8 mouse cellular contexts compared by ENCODE assay signal in the genomic region with DNA sequence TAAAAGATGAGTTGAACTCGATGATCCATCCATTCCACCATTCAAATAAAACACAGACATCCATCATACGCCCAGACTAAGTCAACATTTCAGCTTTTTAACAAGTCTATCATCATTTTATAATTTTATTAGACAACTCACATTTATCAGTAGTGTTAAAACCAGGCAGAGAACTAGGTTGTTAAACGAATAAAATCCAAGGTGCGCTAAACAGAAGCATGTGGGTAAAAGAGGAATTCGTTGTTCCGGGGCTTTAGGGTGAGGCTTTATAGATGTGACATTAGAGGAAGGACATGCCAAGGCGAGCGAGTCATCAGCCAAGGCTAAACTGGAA. TPM values are rescaled to one million over a fixed set of nuclear protein-coding genes. Genes with fewer than 3 reads are reported as not detected.
DNase-seq lines count a peak whose midpoint lies in the region; ATAC-seq and TF ChIP-seq lines count a peak whose summit lies in the region.

No protein-coding gene starts in this region.

- H3K9ac ChIP-seq in embryonic facial prominence, embryonic 13.5 days = peak overlapping the region; percentile 73; the same call in 1 of the 2 replicates
- H3K9ac ChIP-seq in limb, embryonic 11.5 days (ENCODE audit: low read length) = no peak overlapping the region
- H3K9ac ChIP-seq in neural tube, embryonic 12.5 days = 0 out of 2 replicates have a peak overlapping the region, but pooled peaks have one; percentile 10

- no peak for DNase-seq in layer of hippocampus, adult 2 months (ENCODE audit: low spot score in 2 of 2)
- no peak for DNase-seq in layer of hippocampus, postnatal 25 days (ENCODE audit: extremely low spot score in 1 of 2, low spot score in 1 of 2)
- no peak for DNase-seq in limb, embryonic 11.5 days (ENCODE audit: low spot score)
- DNase-seq in thymus, postnatal 4 days = no peak
- DNase-seq in adrenal gland, postnatal 10 days = no peak
- DNase-seq in spleen, adult 18-20 months = no peak

- WGBS in embryonic facial prominence, embryonic 13.5 days = 30% methylated on average over 8 of the region's 8 CpGs
- WGBS in limb, embryonic 11.5 days = 25% methylated on average over 8 of the region's 8 CpGs
- 28% methylated on average over 8 of the region's 8 CpGs for WGBS in neural tube, embryonic 12.5 days

- H3K27me3 ChIP-seq in embryonic facial prominence, embryonic 13.5 days = peaks cover 8% of the 10 kb centered on the region
- 0 out of 2 replicates have a peak, but pooled peaks cover 6% of the 10 kb centered on the region for H3K27me3 ChIP-seq in limb, embryonic 11.5 days (ENCODE audit: control insufficient read depth, insufficient read depth, low read length)
- H3K27me3 ChIP-seq in neural tube, embryonic 12.5 days (replicated peaks) = no peaks in the 10 kb centered on the region

- H3K4me2 ChIP-seq in embryonic facial prominence, embryonic 13.5 days = peak overlapping the region; percentile 59
- peak overlapping the region; percentile 41 for H3K4me2 ChIP-seq in limb, embryonic 11.5 days (ENCODE audit: low read depth, severe bottlenecking)
- peak overlapping the region; percentile 52 for H3K4me2 ChIP-seq in neural tube, embryonic 12.5 days (replicated peaks)

- no peaks in the 10 kb centered on the region for H3K4me1 ChIP-seq in embryonic facial prominence, embryonic 13.5 days
- no peaks in the 10 kb centered on the region for H3K4me1 ChIP-seq in limb, embryonic 11.5 days (ENCODE audit: control insufficient read depth, insufficient read depth, low read length)
- H3K4me1 ChIP-seq in neural tube, embryonic 12.5 days = no peaks in the 10 kb centered on the region

- no peak for ATAC-seq in embryonic facial prominence, embryonic 13.5 days (ENCODE audit: insufficient number of reproducible peaks, insufficient read depth, low FRiP score, low TSS enrichment, low read depth)
- no peak for ATAC-seq in limb, embryonic 11.5 days (ENCODE audit: insufficient number of reproducible peaks, low FRiP score, low TSS enrichment, low read depth)
- no peak for ATAC-seq in neural tube, embryonic 12.5 days (ENCODE audit: low FRiP score, low read depth)

- no peaks in the 10 kb centered on the region for H3K9me3 ChIP-seq in embryonic facial prominence, embryonic 13.5 days
- no peaks in the 10 kb centered on the region for H3K9me3 ChIP-seq in limb, embryonic 11.5 days (ENCODE audit: control insufficient read depth, low read length)
- H3K9me3 ChIP-seq in neural tube, embryonic 12.5 days = no peaks in the 10 kb centered on the region

- peak overlapping the region; percentile 62 for H3K4me3 ChIP-seq in layer of hippocampus, adult 2 months
- H3K4me3 ChIP-seq in embryonic facial prominence, embryonic 13.5 days = peak overlapping the region; percentile 60
- peak overlapping the region; percentile 53 for H3K4me3 ChIP-seq in limb, embryonic 11.5 days (ENCODE audit: low read depth, low read length)
- peak overlapping the region; percentile 57 for H3K4me3 ChIP-seq in neural tube, embryonic 12.5 days

- TF ChIP-seq CTCF in layer of hippocampus, adult 2 months (conservative IDR thresholded peaks at IDR 0.05) = no peak

- H3K36me3 ChIP-seq in embryonic facial prominence, embryonic 13.5 days = no peaks in the 10 kb centered on the region
- no peaks in the 10 kb centered on the region for H3K36me3 ChIP-seq in limb, embryonic 11.5 days (ENCODE audit: control insufficient read depth, insufficient read depth, low read length)
- no peaks in the 10 kb centered on the region for H3K36me3 ChIP-seq in neural tube, embryonic 12.5 days

- peak overlapping the region; percentile 94 for H3K27ac ChIP-seq in layer of hippocampus, adult 2 months
- H3K27ac ChIP-seq in embryonic facial prominence, embryonic 13.5 days = 0 out of 2 replicates have a peak overlapping the region, but pooled peaks have one; percentile 83
- H3K27ac ChIP-seq in limb, embryonic 11.5 days (replicated peaks; ENCODE audit: low read depth, low read length) = no peak overlapping the region
- H3K27ac ChIP-seq in neural tube, embryonic 12.5 days = no peak overlapping the region

RNA-seq across cellular contexts. Expression of gene Ap1s2, which starts 0.8 kb away (rescaled TPM):
- 10 to 100 TPM; 37.8 to 41.7 TPM for total RNA-seq in layer of hippocampus, adult 2 months (2021)
- 10 to 100 TPM; 39.3 to 41.6 TPM for total RNA-seq in layer of hippocampus, postnatal 25 days (2021)
- polyA plus RNA-seq in embryonic facial prominence, embryonic 13.5 days (2015; fragmentation: Nextera tagmentation; extraction: Ambion mirVana) = 21.7 and 22.7 TPM in 2 replicates
- polyA plus RNA-seq in limb, embryonic 11.5 days (2014; fragmentation: Nextera tagmentation; extraction: Ambion mirVana) = 23.4 and 23.5 TPM in 2 replicates
- polyA plus RNA-seq in neural tube, embryonic 12.5 days (2016; fragmentation: Nextera tagmentation; extraction: Ambion mirVana) = 53.5 and 60.3 TPM in 2 replicates
- total RNA-seq in adrenal gland, postnatal 10 days (2021) = 10 to 100 TPM; 18.6 to 21.7 TPM

RNA-seq across cellular contexts. Expression of gene Zrsr2, which starts 50.5 kb away (rescaled TPM):
- 10 to 100 TPM; 44.8 to 46.0 TPM for total RNA-seq in layer of hippocampus, adult 2 months (2021)
- total RNA-seq in layer of hippocampus, postnatal 25 days (2021) = 10 to 100 TPM; 46.6 to 47.8 TPM
- 77.7 and 80.8 TPM in 2 replicates for polyA plus RNA-seq in embryonic facial prominence, embryonic 13.5 days (2015; fragmentation: Nextera tagmentation; extraction: Ambion mirVana)
- polyA plus RNA-seq in limb, embryonic 11.5 days (2014; fragmentation: Nextera tagmentation; extraction: Ambion mirVana) = 75.5 and 76.6 TPM in 2 replicates
- polyA plus RNA-seq in neural tube, embryonic 12.5 days (2016; fragmentation: Nextera tagmentation; extraction: Ambion mirVana) = 76.5 and 77.9 TPM in 2 replicates
- 10 to 100 TPM; 24.4 to 27.4 TPM for total RNA-seq in adrenal gland, postnatal 10 days (2021)

Comparison
In these comparisons a context has a peak if more than half of its experiments do, and no peak if none do; other contexts are left out.
1. H3K27ac ChIP-seq: peak in layer of hippocampus, adult 2 months (single experiment) and embryonic facial prominence, embryonic 13.5 days (single experiment); none in limb, embryonic 11.5 days (single experiment) and neural tube, embryonic 12.5 days (single experiment).
2. Peak in every context shown above with its lines, with median percentiles within 50 percentile points of each other: H3K4me3 ChIP-seq and H3K4me2 ChIP-seq.